Mouse (Mus musculus): Measurements from ENCODE around the gene Paip2b.

DNA sequence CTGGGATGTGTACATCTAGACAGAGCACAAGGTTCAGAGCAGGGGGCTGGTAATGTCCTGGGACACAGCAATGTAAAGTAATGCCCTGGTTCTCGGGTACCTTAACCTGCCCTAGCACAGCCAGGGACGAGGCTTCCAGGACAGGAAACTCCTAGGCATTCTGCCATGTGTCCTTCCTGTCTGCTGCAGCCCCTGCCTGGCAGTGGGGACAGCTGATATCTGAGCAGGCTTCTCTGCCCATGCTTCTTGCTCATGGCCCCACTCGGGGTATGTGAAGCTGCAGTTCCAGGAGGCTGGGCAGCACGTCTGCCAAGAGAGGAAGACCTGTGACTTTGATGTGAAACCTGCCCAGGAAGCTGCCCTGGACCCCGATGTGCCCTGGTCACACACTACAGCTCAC lies 63.1 kb downstream of the Paip2b start:
- TF ChIP-seq EP300 (IDR thresholded peaks at IDR 0.05; ENCODE audit: insufficient read depth, low read depth, low read length) = no peak
- TF ChIP-seq POLR2A (IDR thresholded peaks at IDR 0.05; ENCODE audit: insufficient read depth, low read length) = no peak
